Mouse (Mus musculus) embryonic fibroblast, embryonic 13.5 days (primary cell): ENCODE measurements around the gene Brip1.

ENCODE experiments used
- CTCF ChIP-seq: IDR thresholded peaks from 2 replicates; pipeline ENCODE4 v1.5.1; 2011; ENCODE audit warnings: mild to moderate bottlenecking, control low read depth, low read length, moderate library complexity, borderline replicate concordance; ENCODE audit not compliant: insufficient read depth
- POLR2A ChIP-seq: IDR thresholded peaks from 2 replicates; pipeline ENCODE4 v1.6.1; 2011; ENCODE audit warnings: low read depth, mild to moderate bottlenecking, control low read depth, low read length, moderate library complexity

DNA sequence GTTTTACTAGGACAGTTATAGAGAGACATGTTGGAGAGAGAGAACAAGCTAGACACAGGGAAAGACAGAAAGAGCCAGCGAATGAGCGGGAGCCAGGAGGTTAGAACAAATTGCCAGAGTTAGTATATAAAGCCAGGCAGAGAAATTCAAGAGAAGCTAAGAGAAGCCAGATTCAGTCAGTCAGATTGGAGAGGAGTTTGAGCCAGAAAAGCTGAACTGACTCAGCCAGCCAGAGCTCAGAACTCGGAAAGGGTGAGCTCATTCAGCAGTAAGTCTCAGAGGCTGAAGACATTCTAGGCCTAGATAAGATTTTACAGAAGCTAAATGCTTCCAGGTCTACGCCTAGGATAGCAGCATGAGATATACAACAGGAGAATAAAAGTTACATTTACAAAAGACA is 190.5 kb downstream of the Brip1 start:
- TF ChIP-seq POLR2A, result no peak
- no peak for TF ChIP-seq CTCF
